Mouse (Mus musculus): ENCODE measurements around the gene Ndrg3. TPM values are rescaled to one million over a fixed set of nuclear protein-coding genes. Genes with fewer than 3 reads are reported as not detected.

Ndrg3 gene
- polyA plus RNA-seq, 1 experiment from 2014 or later, result 44.1 TPM

DNA sequence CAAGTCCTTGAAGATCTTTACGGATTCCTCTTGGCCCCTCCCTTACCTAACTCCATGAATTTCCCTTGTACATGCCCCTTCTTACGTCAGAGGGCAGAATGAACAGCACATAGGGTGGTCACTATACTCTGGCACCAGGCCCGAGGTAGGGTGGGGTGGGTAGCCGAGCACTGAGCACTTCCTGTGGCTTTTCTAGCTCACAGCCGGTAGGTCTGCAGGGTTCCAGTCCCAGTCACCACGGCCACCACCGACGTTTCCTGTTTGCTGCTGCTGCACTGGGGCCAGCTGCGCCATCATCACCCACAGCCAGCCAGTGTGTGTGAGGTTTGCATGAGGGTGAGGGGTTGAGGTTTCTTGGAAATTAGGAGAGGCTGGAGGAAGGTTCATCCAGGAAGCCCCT, 114.1 kb downstream of the Ndrg3 start:
- peaks cover 21% of the 10 kb centered on the region for H3K36me3 ChIP-seq (ENCODE audit: control insufficient read depth, insufficient read depth, low read length)
- H3K27ac ChIP-seq (ENCODE audit: low read depth, low read length), result no peak overlapping the region
- no peak overlapping the region for H3K9ac ChIP-seq (ENCODE audit: low read depth, low read length)
- WGBS, result 63% methylated on average over 9 of the region's 9 CpGs
- H3K27me3 ChIP-seq (ENCODE audit: control insufficient read depth, insufficient read depth, low read length), result no peaks in the 10 kb centered on the region
- H3K9me3 ChIP-seq (ENCODE audit: control insufficient read depth, low read length), result no peaks in the 10 kb centered on the region
- no peaks in the 10 kb centered on the region for H3K4me1 ChIP-seq (ENCODE audit: control insufficient read depth, insufficient read depth, low read length)
- no peak for ATAC-seq (ENCODE audit: low FRiP score, low TSS enrichment)
- H3K4me3 ChIP-seq (ENCODE audit: low read length), result no peak overlapping the region
- H3K4me2 ChIP-seq (replicated peaks; ENCODE audit: low read depth, low read length), result no peak overlapping the region

Other genes starting within 250 kb of the Ndrg3 start
- gene Myl9, start 216.6 kb downstream of the Ndrg3 start, polyA plus RNA-seq (2014; fragmentation: Nextera tagmentation; extraction: Ambion mirVana), result 218 and 250 TPM in 2 replicates
- 67.8 and 78.1 TPM in 2 replicates for gene Tgif2, start 152.0 kb downstream of the Ndrg3 start, polyA plus RNA-seq (2014; fragmentation: Nextera tagmentation; extraction: Ambion mirVana)
- gene 4930518I15Rik, start 134.1 kb downstream of the Ndrg3 start, polyA plus RNA-seq (2014; fragmentation: Nextera tagmentation; extraction: Ambion mirVana), result 6.4 and 7.4 TPM in 2 replicates
- gene Rab5if, start 128.9 kb downstream of the Ndrg3 start, polyA plus RNA-seq (2014; fragmentation: Nextera tagmentation; extraction: Ambion mirVana), result 199 and 227 TPM in 2 replicates
- gene Sla2, start 104.9 kb downstream of the Ndrg3 start, polyA plus RNA-seq (2014; fragmentation: Nextera tagmentation; extraction: Ambion mirVana), result 0.23 and 0.24 TPM in 2 replicates
- gene Dsn1, start 15.1 kb upstream of the Ndrg3 start, polyA plus RNA-seq (2014; fragmentation: Nextera tagmentation; extraction: Ambion mirVana), result 30.8 and 43.8 TPM in 2 replicates
- 6.3 and 6.4 TPM in 2 replicates for gene Soga1, start 87.2 kb upstream of the Ndrg3 start, polyA plus RNA-seq (2014; fragmentation: Nextera tagmentation; extraction: Ambion mirVana)
- gene Tldc2, start 95.0 kb upstream of the Ndrg3 start, polyA plus RNA-seq (2014; fragmentation: Nextera tagmentation; extraction: Ambion mirVana), result 0.38 TPM in 1 of 2 replicates, not detected in the other
- 30.5 and 32.7 TPM in 2 replicates for gene Samhd1, start 143.2 kb upstream of the Ndrg3 start, polyA plus RNA-seq (2014; fragmentation: Nextera tagmentation; extraction: Ambion mirVana)
- gene Rbl1, start 212.5 kb upstream of the Ndrg3 start, polyA plus RNA-seq (2014; fragmentation: Nextera tagmentation; extraction: Ambion mirVana), result 26.7 and 29.7 TPM in 2 replicates

Measured in kidney, embryonic 14.5 days (tissue).